Mouse (Mus musculus) kidney, postnatal 10 days (tissue): ENCODE measurements around the gene Igsf21.

Experiments
- DNase-seq: peaks from one replicate; pipeline ENCODE4 v3.0.0; 2021; ENCODE audit warnings: mixed read lengths

The Igsf21 gene

GRCm38 (mm10) chr4:140140485-140140884, 106.1 kb downstream of the Igsf21 start:
- DNase-seq, result no peak

- no peak for DNase-seq
Observed at GRCm38 (mm10) chr4:140138846-140139245, 107.7 kb downstream of the Igsf21 start.

GRCm38 (mm10) chr4:140131625-140132321, 114.8 kb downstream of the Igsf21 start:
- DNase-seq, result no peak

GRCm38 (mm10) chr4:140131201-140131600, 115.4 kb downstream of the Igsf21 start:
- DNase-seq, result no peak

- DNase-seq, result no peak
Observed at GRCm38 (mm10) chr4:140129553-140130275, 116.9 kb downstream of the Igsf21 start.

- DNase-seq, result no peak
Observed at GRCm38 (mm10) chr4:140128116-140128515, 118.5 kb downstream of the Igsf21 start.

GRCm38 (mm10) chr4:140125806-140126205, 120.8 kb downstream of the Igsf21 start:
- no peak for DNase-seq

GRCm38 (mm10) chr4:140122534-140122933, 124.0 kb downstream of the Igsf21 start:
- DNase-seq, result no peak

GRCm38 (mm10) chr4:140117275-140117691, 129.3 kb downstream of the Igsf21 start:
- no peak for DNase-seq

- DNase-seq, result no peak
Observed at GRCm38 (mm10) chr4:140115756-140116155, 130.8 kb downstream of the Igsf21 start.

GRCm38 (mm10) chr4:140115053-140115452, 131.5 kb downstream of the Igsf21 start:
- DNase-seq, result no peak

- no peak for DNase-seq
Observed at GRCm38 (mm10) chr4:140113690-140114475, 132.7 kb downstream of the Igsf21 start.

- DNase-seq, result no peak
Observed at GRCm38 (mm10) chr4:140109626-140109948, 137.0 kb downstream of the Igsf21 start.

GRCm38 (mm10) chr4:140108871-140109625, 137.5 kb downstream of the Igsf21 start:
- DNase-seq, result no peak

- no peak for DNase-seq
Observed at GRCm38 (mm10) chr4:140107161-140107560, 139.4 kb downstream of the Igsf21 start.

- DNase-seq, result no peak
Observed at GRCm38 (mm10) chr4:140104795-140105194, 141.8 kb downstream of the Igsf21 start.

- peak; percentile 41 for DNase-seq
Observed at GRCm38 (mm10) chr4:140103341-140104027, 143.1 kb downstream of the Igsf21 start.

- DNase-seq, result no peak
Observed at GRCm38 (mm10) chr4:140102581-140103200, 143.9 kb downstream of the Igsf21 start.

- peak; percentile 23 for DNase-seq
Observed at GRCm38 (mm10) chr4:140101106-140101505, 145.5 kb downstream of the Igsf21 start.

GRCm38 (mm10) chr4:140100141-140100540, 146.4 kb downstream of the Igsf21 start:
- DNase-seq, result peak; percentile 26

- no peak for DNase-seq
Observed at GRCm38 (mm10) chr4:140096283-140096682, 150.3 kb downstream of the Igsf21 start.

GRCm38 (mm10) chr4:140094835-140095234, 151.7 kb downstream of the Igsf21 start:
- no peak for DNase-seq
